In the genomic region with DNA sequence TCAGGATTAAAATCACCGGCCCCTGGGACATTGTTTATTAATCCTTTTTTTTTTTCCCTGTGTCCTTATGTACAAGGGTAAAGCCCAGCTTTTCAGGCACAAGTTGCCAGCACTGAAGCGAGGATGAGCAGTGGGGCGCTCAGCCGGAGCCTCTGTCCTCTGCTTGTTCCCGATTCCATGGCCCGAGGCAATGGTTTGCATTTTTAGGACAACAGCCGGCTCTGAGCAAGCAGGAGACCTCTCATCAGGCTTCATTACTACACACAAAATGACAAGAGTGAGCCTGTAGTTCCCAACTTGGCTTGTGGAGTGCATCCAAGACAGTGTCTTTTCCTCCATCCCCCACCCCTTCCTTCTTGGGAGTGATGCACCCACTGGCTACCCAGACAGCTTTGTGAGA, we compare ENCODE assay signal across 15 mouse cellular contexts.
DNase-seq lines count a peak whose midpoint lies in the region; ATAC-seq and TF ChIP-seq lines count a peak whose summit lies in the region.
"Had no signal": no experiment of that assay in that cellular context is flagged by ENCODE, and none has a peak within 500 bp of the region (broad histone marks: within the 10 kb centered on the region; RNA-seq: fewer than 3 reads in every experiment).

No protein-coding gene starts in this region.

- 80% methylated on average over 7 of the region's 7 CpGs for WGBS in stomach, postnatal 0 days

- no peak for TF ChIP-seq CTCF in stomach, postnatal 0 days (IDR thresholded peaks at IDR 0.05; ENCODE audit: low read depth)

- no peak overlapping the region for H3K4me3 ChIP-seq in stomach, postnatal 0 days (ENCODE audit: low read depth, low read length)
- H3K4me3 ChIP-seq: embryonic facial prominence, embryonic 12.5 days; kidney, embryonic 15.5 days had no signal

- H3K27me3 ChIP-seq in stomach, postnatal 0 days (ENCODE audit: control insufficient read depth, insufficient read depth, low read length), result no peaks in the 10 kb centered on the region
- H3K27me3 ChIP-seq: CH12.LX; embryonic facial prominence, embryonic 12.5 days; kidney, embryonic 15.5 days had no signal

- no peak overlapping the region for H3K27ac ChIP-seq in stomach, postnatal 0 days (replicated peaks)
- H3K27ac ChIP-seq: embryonic facial prominence, embryonic 12.5 days; kidney, embryonic 15.5 days had no signal

- no peak for TF ChIP-seq EP300 in stomach, postnatal 0 days (optimal IDR thresholded peaks at IDR 0.05)

- no peak for ATAC-seq in stomach, postnatal 0 days (ENCODE audit: low FRiP score, low TSS enrichment)
- ATAC-seq: forebrain, postnatal 0 days had no signal

- peak; percentile 7 to 50 for DNase-seq in adrenal gland, adult (ENCODE audit: inconsistent age in 2 of 2, low spot score in 1 of 2)
- DNase-seq in adrenal gland, postnatal 14 days, result no peak
- DNase-seq in lung, postnatal 10 days, result peak; percentile 17
- DNase-seq in lung, postnatal 25 days (ENCODE audit: low spot score), result no peak
- peak; percentile 7 for DNase-seq in cerebellum, adult 8-10 months
- peak; percentile 6 for DNase-seq in retina, embryonic 14.5 days (ENCODE audit: low spot score)
- DNase-seq in stomach, postnatal 0 days (ENCODE audit: low spot score), result no peak
- no peak for DNase-seq in ovary, postnatal 36 days (ENCODE audit: low spot score)
- DNase-seq: forebrain, postnatal 0 days; gastrocnemius, postnatal 10 days; lung, embryonic 14.5 days had no signal

- no peaks in the 10 kb centered on the region for H3K36me3 ChIP-seq in stomach, postnatal 0 days (ENCODE audit: control insufficient read depth, insufficient read depth, low read length)
- H3K36me3 ChIP-seq: embryonic facial prominence, embryonic 12.5 days; kidney, embryonic 15.5 days had no signal

- H3K4me2 ChIP-seq in stomach, postnatal 0 days (replicated peaks; ENCODE audit: low read depth), result no peak overlapping the region
- H3K4me2 ChIP-seq: embryonic facial prominence, embryonic 12.5 days; kidney, embryonic 15.5 days; liver, embryonic 11.5 days; lung, embryonic 14.5 days had no signal

- H3K4me1 ChIP-seq in stomach, postnatal 0 days (replicated peaks; ENCODE audit: control insufficient read depth, insufficient read depth), result no peaks in the 10 kb centered on the region
- H3K4me1 ChIP-seq: embryonic facial prominence, embryonic 12.5 days had no signal

- no peaks in the 10 kb centered on the region for H3K9me3 ChIP-seq in stomach, postnatal 0 days (ENCODE audit: control insufficient read depth, low read length)
- H3K9me3 ChIP-seq: embryonic facial prominence, embryonic 12.5 days; kidney, embryonic 15.5 days had no signal

- no peak overlapping the region for H3K9ac ChIP-seq in stomach, postnatal 0 days (ENCODE audit: low read length)
- H3K9ac ChIP-seq: embryonic facial prominence, embryonic 12.5 days; forebrain, postnatal 0 days; kidney, embryonic 15.5 days; lung, embryonic 14.5 days had no signal

Comparison
In these comparisons a context has a peak if more than half of its experiments do, and no peak if none do; other contexts are left out.
1. DNase-seq: peak in adrenal gland, adult (2 of 2), lung, postnatal 10 days (single experiment), cerebellum, adult 8-10 months (single experiment) and retina, embryonic 14.5 days (single experiment); none in adrenal gland, postnatal 14 days (single experiment), lung, postnatal 25 days (single experiment), stomach, postnatal 0 days (single experiment) and ovary, postnatal 36 days (single experiment).